Mouse (Mus musculus) MEL (cell line): ENCODE measurements around the gene Hdac4. TPM values are rescaled to one million over a fixed set of nuclear protein-coding genes. Genes with fewer than 3 reads are reported as not detected.

Source experiments
- DNase-seq: peaks from one replicate; pipeline ENCODE4 v3.0.0; 2011; ENCODE audit warnings: low read depth, low spot score
- H3K27ac ChIP-seq: 2 replicates; pipeline ENCODE4 v1.5.1; 2012; ENCODE audit warnings: low read depth, mild to moderate bottlenecking, control low read depth, low read length, moderate library complexity; ENCODE audit not compliant: control insufficient read depth
- H3K27me3 ChIP-seq, 2 experiments: fragments of 150-350 bp in 1 of 2; sonication (generic) in 1 of 2; 2 replicates each; pipeline ENCODE4 v1.6.1; 2012; ENCODE audit warnings: low read length in 2 of 2, mild to moderate bottlenecking in 2 of 2, improper control_type of control experiment in 1 of 2, moderate library complexity in 1 of 2; ENCODE audit not compliant: insufficient read depth in 2 of 2, control insufficient read depth in 1 of 2
- H3K36me3 ChIP-seq, 2 experiments: 2 replicates each; pipeline ENCODE4 v1.6.1; 2012 to 2014; ENCODE audit warnings: low read length in 2 of 2, improper control_type of control experiment in 1 of 2, inconsistent platforms in 1 of 2, mild to moderate bottlenecking in 1 of 2; ENCODE audit not compliant: insufficient read depth in 2 of 2, control insufficient read depth in 1 of 2
- H3K4me1 ChIP-seq, 2 experiments: fragments of 150-350 bp in 1 of 2; sonication (generic) in 1 of 2; 2 replicates each; pipeline ENCODE4 v1.6.1; 2012; ENCODE audit warnings: low read length in 2 of 2, improper control_type of control experiment in 1 of 2, mild to moderate bottlenecking in 1 of 2; ENCODE audit not compliant: insufficient read depth in 2 of 2, control insufficient read depth in 1 of 2
- H3K4me3 ChIP-seq, 2 experiments: fragments of 150-350 bp in 1 of 2; sonication (generic) in 1 of 2; 2 replicates each; pipeline ENCODE4 v1.5.1; 2012; ENCODE audit warnings: low read depth in 2 of 2, low read length in 2 of 2, mild to moderate bottlenecking in 2 of 2, moderate library complexity in 2 of 2, control low read depth in 1 of 2, improper control_type of control experiment in 1 of 2; ENCODE audit not compliant: control insufficient read depth in 1 of 2, insufficient read depth in 1 of 2
- H3K79me2 ChIP-seq: 2 replicates; pipeline ENCODE4 v1.6.1; 2012; ENCODE audit warnings: mild to moderate bottlenecking, low read length, moderate library complexity; ENCODE audit not compliant: control insufficient read depth, poor library complexity, insufficient read depth
- H3K9ac ChIP-seq: 2 replicates; pipeline ENCODE4 v1.6.1; 2012; ENCODE audit warnings: low read depth, mild to moderate bottlenecking, control low read depth, low read length, moderate library complexity; ENCODE audit not compliant: control insufficient read depth, poor library complexity, severe bottlenecking
- H3K9me3 ChIP-seq: fragments of 150-350 bp; sonication (generic); replicated peaks from 2 replicates; pipeline ENCODE4 v1.6.1; 2012; ENCODE audit warnings: mild to moderate bottlenecking, low read length, improper control_type of control experiment, moderate library complexity; ENCODE audit not compliant: insufficient read depth
- BHLHE40 ChIP-seq: IDR thresholded peaks from 2 replicates; pipeline ENCODE4 v1.6.1; 2012; ENCODE audit warnings: low read depth, mild to moderate bottlenecking, inconsistent platforms, low read length, improper control_type of control experiment, borderline replicate concordance
- CHD1 ChIP-seq: IDR thresholded peaks from 2 replicates; pipeline ENCODE4 v1.6.1; 2012; ENCODE audit warnings: low read depth, mild to moderate bottlenecking, inconsistent platforms, low read length, improper control_type of control experiment
- EP300 ChIP-seq, 2 experiments: IDR thresholded peaks; 2 replicates each; pipeline ENCODE4 v1.6.1; 2011; ENCODE audit warnings: improper control_type of control experiment in 2 of 2, low read length in 2 of 2, low read depth in 1 of 2, mild to moderate bottlenecking in 1 of 2
- ETS1 ChIP-seq: IDR thresholded peaks from 2 replicates; pipeline ENCODE4 v1.6.1; 2012; ENCODE audit warnings: low read depth, mild to moderate bottlenecking, inconsistent platforms, low read length, improper control_type of control experiment, moderate library complexity
- GABPA ChIP-seq: IDR thresholded peaks from 2 replicates; pipeline ENCODE4 v1.6.1; 2012; ENCODE audit warnings: low read depth, mild to moderate bottlenecking, inconsistent platforms, low read length, improper control_type of control experiment, moderate library complexity
- MAX ChIP-seq: IDR thresholded peaks from 2 replicates; pipeline ENCODE4 v1.6.1; 2011; ENCODE audit warnings: low read length, improper control_type of control experiment
- MEF2A ChIP-seq: IDR thresholded peaks from 2 replicates; pipeline ENCODE4 v1.6.1; 2014; ENCODE audit warnings: low read depth, mild to moderate bottlenecking, inconsistent platforms, low read length, improper control_type of control experiment; ENCODE audit not compliant: poor library complexity, insufficient replicate concordance, severe bottlenecking; ENCODE audit errors: extremely low read depth
- MXI1 ChIP-seq: IDR thresholded peaks from 2 replicates; pipeline ENCODE4 v1.6.1; 2011; ENCODE audit warnings: mild to moderate bottlenecking, low read depth, low read length, improper control_type of control experiment
- MYC ChIP-seq: IDR thresholded peaks from 2 replicates; pipeline ENCODE4 v1.6.1; 2011; ENCODE audit warnings: low read depth, mild to moderate bottlenecking, low read length, improper control_type of control experiment, moderate library complexity
- NELFE ChIP-seq: IDR thresholded peaks from 2 replicates; pipeline ENCODE4 v1.6.1; 2011; ENCODE audit warnings: low read depth, low read length, improper control_type of control experiment
- NRF1 ChIP-seq: IDR thresholded peaks from 2 replicates; pipeline ENCODE4 v1.6.1; 2014; ENCODE audit warnings: low read depth, mild to moderate bottlenecking, inconsistent platforms, low read length, improper control_type of control experiment, moderate library complexity; ENCODE audit not compliant: poor library complexity, insufficient read depth, severe bottlenecking
- POLR2AphosphoS5 ChIP-seq: IDR thresholded peaks from 2 replicates; pipeline ENCODE4 v1.6.1; 2012; ENCODE audit warnings: low read depth, borderline replicate concordance, mild to moderate bottlenecking, inconsistent platforms, low read length, moderate library complexity, mixed read lengths
- RAD21 ChIP-seq: IDR thresholded peaks from 2 replicates; pipeline ENCODE4 v1.6.1; 2011; ENCODE audit warnings: mild to moderate bottlenecking, low read depth, low read length, improper control_type of control experiment
- SMC3 ChIP-seq: IDR thresholded peaks from 2 replicates; pipeline ENCODE4 v1.6.1; 2011; ENCODE audit warnings: low read depth, low read length, improper control_type of control experiment
- TBP ChIP-seq: IDR thresholded peaks from 2 replicates; pipeline ENCODE4 v1.8.0; 2011; ENCODE audit warnings: low read depth, low read length, improper control_type of control experiment
- USF2 ChIP-seq, 2 experiments: IDR thresholded peaks; 2 replicates each; pipeline ENCODE4 v1.6.1; 2011 to 2012; ENCODE audit warnings: improper control_type of control experiment in 2 of 2, low read length in 2 of 2, borderline replicate concordance in 1 of 2, inconsistent platforms in 1 of 2, low read depth in 1 of 2, mild to moderate bottlenecking in 1 of 2; ENCODE audit not compliant: insufficient read depth in 1 of 2
- ZC3H11A ChIP-seq: IDR thresholded peaks from 2 replicates; pipeline ENCODE4 v1.6.1; 2012; ENCODE audit warnings: low read depth, mild to moderate bottlenecking, inconsistent platforms, low read length, improper control_type of control experiment
- ZMIZ1 ChIP-seq: IDR thresholded peaks from 2 replicates; pipeline ENCODE4 v1.6.1; 2012; ENCODE audit warnings: low read depth, mild to moderate bottlenecking, inconsistent platforms, low read length, improper control_type of control experiment, moderate library complexity
- ZNF384 ChIP-seq: IDR thresholded peaks from 2 replicates; pipeline ENCODE4 v1.6.1; 2012; ENCODE audit warnings: low read depth, mild to moderate bottlenecking, inconsistent platforms, low read length, improper control_type of control experiment
- polyA plus RNA-seq, 2 experiments: library from polyadenylated mRNA; stranded (reverse) in 1 of 2; unstranded in 1 of 2; fragments of >175 nt in 1 of 2; fragments of >200 nt in 1 of 2; gene quantifications; 2 replicates each; pipeline versions ENCODE4 v1.2.1 to v1.2.4; 2012; ENCODE audit warnings: low replicate concordance in 2 of 2, low read depth in 1 of 2; ENCODE audit not compliant: insufficient read length in 2 of 2, insufficient read depth in 1 of 2, missing spikeins in 1 of 2
- total RNA-seq: library from RNA; depleted of rRNA; stranded (reverse); fragments of 300-350 nt; gene quantifications from 2 replicates; pipeline ENCODE4 v1.2.3, GENCODE M21; 2012

Hdac4 gene
- total and polyA plus RNA-seq, 3 experiments, result 11.0 to 19.5 (median 12.3) TPM

DNA sequence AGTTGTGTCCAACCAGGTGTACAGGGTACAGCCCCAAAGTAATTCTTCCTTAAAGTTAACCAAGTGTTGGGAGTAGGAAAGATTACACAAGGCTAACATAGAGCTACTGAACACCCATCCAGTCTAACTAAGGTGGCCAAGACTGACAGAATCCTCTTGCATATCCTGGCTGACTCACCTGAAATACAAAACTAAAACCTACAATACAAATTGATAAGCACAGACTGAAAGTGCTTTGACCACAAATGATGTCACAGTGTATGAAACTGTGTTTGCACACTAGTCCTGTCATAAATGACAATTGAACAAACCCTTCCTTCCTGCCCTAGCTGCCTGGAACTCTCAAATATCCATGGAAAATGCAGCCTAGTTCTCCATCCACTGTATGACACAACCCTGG, 144.5 kb downstream of the Hdac4 start:
- Histone ChIP-seq H3K27me3 (no peaks in the 10 kb centered on the region), H3K4me3 (no peak overlapping the region), H3K4me1 (peaks cover 3 to 10% of the 10 kb centered on the region in 2 experiments; a peak in 2 of 4 replicates), H3K27ac (no peak overlapping the region), H3K9ac (no peak overlapping the region), H3K9me3 (no peaks in the 10 kb centered on the region), H3K36me3 (no peaks in the 10 kb centered on the region; a peak in 1 of 4 replicates), H3K79me2 (no peaks in the 10 kb centered on the region)
- no peak for DNase-seq
- TF ChIP-seq SMC3, result no peak
- no peak for TF ChIP-seq MXI1
- no peak for TF ChIP-seq POLR2AphosphoS5
- TF ChIP-seq MYC, result no peak
- no peak for TF ChIP-seq ETS1
- no peak for TF ChIP-seq ZC3H11A
- no peak for TF ChIP-seq NRF1
- TF ChIP-seq MEF2A, result no peak
- no peak for TF ChIP-seq USF2 (IDR thresholded peaks at IDR 0.05; ENCODE audit: borderline replicate concordance in 1 of 2, insufficient read depth in 1 of 2, low read depth in 1 of 2, low read length in 2 of 2)
- TF ChIP-seq TBP, result no peak
- no peak for TF ChIP-seq RAD21
- TF ChIP-seq ZMIZ1, result no peak
- TF ChIP-seq NELFE, result no peak
- no peak for TF ChIP-seq CHD1
- TF ChIP-seq EP300 (IDR thresholded peaks at IDR 0.05; ENCODE audit: low read depth in 1 of 2, low read length in 2 of 2), result no peak
- no peak for TF ChIP-seq MAX
- no peak for TF ChIP-seq ZNF384
- no peak for TF ChIP-seq BHLHE40

DNA sequence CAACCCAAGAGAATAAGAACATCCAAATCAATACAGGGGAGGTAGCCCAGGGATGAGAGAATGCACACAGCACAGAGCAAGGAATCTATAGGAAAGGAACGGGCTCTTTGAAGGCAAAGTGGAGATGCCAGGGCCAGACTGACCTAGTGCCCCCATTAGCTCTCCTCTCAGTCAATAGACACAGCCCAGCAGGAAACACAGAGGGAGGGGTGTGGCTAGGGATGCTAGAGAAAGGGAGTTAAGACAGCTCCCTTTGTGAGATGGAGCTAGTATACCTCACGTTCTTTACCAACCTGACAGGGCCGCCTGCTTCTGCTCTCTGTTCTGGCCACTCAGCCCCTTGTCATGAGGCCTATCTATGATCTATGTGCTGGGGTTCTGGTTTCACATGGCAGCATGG, 144.9 kb downstream of the Hdac4 start:
- TF ChIP-seq GABPA (no peak), ETS1 (no peak)
- Histone ChIP-seq H3K27ac (no peak overlapping the region), H3K79me2 (no peaks in the 10 kb centered on the region), H3K4me3 (no peak overlapping the region), H3K9me3 (no peaks in the 10 kb centered on the region), H3K27me3 (no peaks in the 10 kb centered on the region), H3K9ac (no peak overlapping the region), H3K4me1 (peaks cover 3 to 10% of the 10 kb centered on the region in 2 experiments; a peak in 2 of 4 replicates), H3K36me3 (no peaks in the 10 kb centered on the region; a peak in 1 of 4 replicates)
- no peak for DNase-seq
